Mouse (Mus musculus) splenic B cell, adult 2 months (primary cell): ENCODE measurements at regions not wholly inside any gene's neighbourhood (a gene's known extent, or its start where the extent isn't known, plus 50 kb on each side); places are given as distances from the start of the nearest gene placed in this dataset.
"Not testable (repeated sequence)": the region's sequence is repeated elsewhere in the genome, so short reads cannot be mapped to it uniquely, and the experiment has no call there.

Experiments
- DNase-seq: peaks from one replicate; pipeline ENCODE4 v3.0.0-alpha.2; 2011; ENCODE audit warnings: low read depth, low spot score
- H3K27me3 ChIP-seq: 2 replicates; pipeline ENCODE4 v1.6.1; 2012; ENCODE audit warnings: mild to moderate bottlenecking, low read length, moderate library complexity, mixed read lengths; ENCODE audit not compliant: control insufficient read depth, poor library complexity, insufficient read depth, severe bottlenecking
- H3K36me3 ChIP-seq: 2 replicates; pipeline ENCODE4 v1.6.1; 2012; ENCODE audit warnings: mild to moderate bottlenecking, low read length, moderate library complexity, mixed read lengths; ENCODE audit not compliant: control insufficient read depth, poor library complexity, insufficient read depth, severe bottlenecking

DNA sequence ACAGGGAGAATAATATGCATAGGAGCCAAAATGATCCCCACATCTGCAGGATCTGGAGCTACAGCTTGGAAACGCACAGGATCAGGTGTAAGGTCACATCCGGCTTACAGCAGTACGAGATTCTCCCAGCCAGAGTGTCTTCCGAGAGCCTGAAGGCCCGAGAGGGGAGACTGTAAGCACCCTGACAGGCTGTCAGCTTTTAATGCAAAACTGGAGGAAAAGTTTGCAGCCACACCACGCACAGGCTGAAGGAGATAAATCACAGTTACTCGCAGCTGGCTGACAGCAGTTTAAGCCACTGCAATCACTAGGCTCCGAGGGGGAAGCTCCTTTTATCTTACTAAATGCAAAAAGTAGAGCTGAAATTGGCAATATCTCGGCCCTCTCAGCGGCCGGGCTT is 149.1 kb downstream of the Cyld start:
- DNase-seq: no peak
- no peaks in the 10 kb centered on the region for H3K27me3 ChIP-seq
- H3K36me3 ChIP-seq: no peaks in the 10 kb centered on the region

DNA sequence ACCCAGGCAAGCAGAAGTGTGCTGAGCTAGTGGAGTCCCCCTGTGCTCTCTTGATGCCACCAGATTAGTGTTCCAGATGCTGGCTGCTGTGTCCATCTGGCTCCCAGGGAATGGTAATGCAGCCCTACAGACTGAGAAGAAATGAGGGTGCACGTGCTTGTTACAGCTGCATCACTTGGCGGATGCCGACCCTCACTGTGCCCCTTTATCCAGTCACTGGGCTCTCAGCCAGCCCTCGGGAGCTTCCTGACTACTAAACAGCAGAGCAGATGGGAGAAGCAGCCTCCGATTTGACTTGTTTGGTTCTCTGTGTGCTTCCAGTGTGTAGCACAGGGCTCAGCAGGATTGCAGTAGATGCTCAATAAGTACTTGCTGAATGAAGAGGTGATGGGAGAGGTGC is 147.5 kb downstream of the Cyld start:
- H3K36me3 ChIP-seq: no peaks in the 10 kb centered on the region
- no peak for DNase-seq
- H3K27me3 ChIP-seq: no peaks in the 10 kb centered on the region

DNA sequence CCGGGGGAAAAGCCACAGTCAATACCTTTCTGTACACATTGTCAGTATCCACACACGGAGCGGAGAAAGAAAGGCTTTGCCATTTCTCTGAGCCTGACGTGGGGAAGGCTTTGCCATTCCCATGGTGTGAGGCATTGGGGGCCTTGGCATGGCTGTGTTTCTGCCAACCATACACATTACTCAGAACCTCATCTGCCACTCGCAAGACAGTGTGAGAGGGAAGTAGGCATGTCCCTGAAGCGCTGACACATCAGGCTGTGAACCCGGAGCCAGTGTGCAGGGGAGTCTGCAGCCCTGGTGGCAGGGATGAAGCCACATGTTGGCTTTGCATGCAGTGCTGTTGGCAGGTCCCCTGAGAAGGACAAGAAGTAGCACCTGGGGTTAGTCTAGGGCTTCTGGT is 145.6 kb downstream of the Cyld start:
- Histone ChIP-seq H3K27me3 (no peaks in the 10 kb centered on the region), H3K36me3 (no peaks in the 10 kb centered on the region)
- no peak for DNase-seq

DNA sequence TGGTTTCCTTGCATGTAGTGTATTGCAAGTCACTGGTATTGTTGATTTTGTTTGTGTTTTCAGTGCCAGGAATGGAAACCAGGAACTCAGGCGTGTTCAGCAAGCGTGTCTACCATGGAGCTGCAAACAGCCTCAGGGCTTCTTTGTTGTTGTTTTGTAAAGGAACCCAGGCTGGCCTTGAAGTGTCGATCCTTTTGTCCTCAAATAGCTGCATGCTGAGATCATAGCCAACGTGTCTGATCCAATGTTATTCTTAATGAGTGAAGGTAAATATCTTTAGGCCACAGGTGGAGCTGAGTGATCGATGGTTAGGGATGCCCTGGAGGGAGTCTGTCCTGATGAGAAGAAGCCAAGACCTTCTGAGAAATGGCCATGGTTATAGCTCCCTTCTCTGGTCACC is 143.3 kb downstream of the Cyld start:
- no peaks in the 10 kb centered on the region for H3K27me3 ChIP-seq
- no peak for DNase-seq
- no peaks in the 10 kb centered on the region for H3K36me3 ChIP-seq

DNA sequence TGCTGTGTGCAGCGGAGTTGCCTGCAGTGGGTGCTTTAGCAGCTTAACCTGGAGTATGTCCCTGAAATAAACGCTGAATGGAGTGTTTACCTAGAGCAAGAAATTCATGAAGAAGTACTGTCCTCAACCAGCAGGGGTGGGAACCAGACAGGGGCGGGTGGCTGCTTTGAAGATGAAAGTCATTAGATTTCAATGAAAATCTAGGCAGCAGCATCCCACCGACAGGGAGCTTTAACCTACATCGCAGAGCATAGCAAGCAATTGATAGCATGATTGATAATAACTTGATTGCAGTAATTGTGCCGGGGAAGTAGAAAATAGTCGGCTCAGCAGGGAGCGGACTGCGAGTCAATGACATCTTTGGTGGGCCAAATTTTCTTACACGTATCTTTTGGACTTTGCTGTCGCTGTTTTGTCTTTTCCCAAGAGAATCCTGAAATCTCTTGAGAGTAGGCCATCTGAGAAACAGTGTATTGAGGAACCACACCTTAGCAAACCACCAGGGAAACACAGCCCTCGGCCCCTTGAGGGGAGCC is 139.0 kb downstream of the Cyld start:
- H3K36me3 ChIP-seq: no peaks in the 10 kb centered on the region
- DNase-seq: no peak
- H3K27me3 ChIP-seq: no peaks in the 10 kb centered on the region

DNA sequence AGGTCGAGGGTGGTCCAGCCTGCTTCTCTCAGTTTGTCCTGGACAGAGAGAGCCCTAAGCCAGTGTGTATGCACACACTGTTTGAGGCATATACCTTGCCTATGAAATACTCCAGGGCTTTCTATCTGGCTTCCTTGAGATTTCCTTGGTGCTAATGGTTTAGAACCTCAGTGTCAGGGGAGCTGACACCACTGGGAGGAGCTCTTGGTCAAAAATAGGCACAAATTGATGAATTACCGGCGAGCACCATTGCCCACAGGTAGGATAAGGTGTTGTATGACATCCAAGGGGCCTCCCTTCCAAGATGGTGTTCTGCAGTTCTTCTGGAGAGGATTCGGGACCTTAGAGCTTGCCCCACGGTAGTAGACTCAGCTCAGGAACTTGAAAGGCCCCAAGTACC is 129.0 kb downstream of the Cyld start:
- Histone ChIP-seq H3K27me3 (no peaks in the 10 kb centered on the region), H3K36me3 (no peaks in the 10 kb centered on the region)
- DNase-seq: no peak

DNA sequence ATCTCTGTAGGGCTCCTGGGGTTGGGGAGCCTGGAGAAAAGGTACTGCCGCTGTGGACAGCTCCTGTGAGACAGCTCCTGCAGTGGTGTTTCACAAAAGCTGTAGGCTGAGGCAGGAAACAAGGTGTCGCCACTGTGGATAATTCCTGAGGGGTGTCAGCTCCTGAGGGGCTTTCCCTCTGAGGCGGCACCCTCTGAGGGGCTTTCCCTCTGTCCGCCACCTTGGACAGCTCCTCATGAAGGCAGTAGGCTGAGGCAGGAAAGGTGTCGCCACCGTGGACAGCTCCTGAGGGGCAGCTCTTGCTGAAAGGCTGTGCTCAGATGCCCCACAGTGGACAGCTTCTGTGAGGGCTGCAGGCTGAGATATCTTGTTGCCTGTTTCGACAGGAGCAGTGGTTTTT is 127.1 kb downstream of the Cyld start:
- no peak for DNase-seq
- Histone ChIP-seq H3K36me3 (no peaks in the 10 kb centered on the region), H3K27me3 (no peaks in the 10 kb centered on the region)

DNA sequence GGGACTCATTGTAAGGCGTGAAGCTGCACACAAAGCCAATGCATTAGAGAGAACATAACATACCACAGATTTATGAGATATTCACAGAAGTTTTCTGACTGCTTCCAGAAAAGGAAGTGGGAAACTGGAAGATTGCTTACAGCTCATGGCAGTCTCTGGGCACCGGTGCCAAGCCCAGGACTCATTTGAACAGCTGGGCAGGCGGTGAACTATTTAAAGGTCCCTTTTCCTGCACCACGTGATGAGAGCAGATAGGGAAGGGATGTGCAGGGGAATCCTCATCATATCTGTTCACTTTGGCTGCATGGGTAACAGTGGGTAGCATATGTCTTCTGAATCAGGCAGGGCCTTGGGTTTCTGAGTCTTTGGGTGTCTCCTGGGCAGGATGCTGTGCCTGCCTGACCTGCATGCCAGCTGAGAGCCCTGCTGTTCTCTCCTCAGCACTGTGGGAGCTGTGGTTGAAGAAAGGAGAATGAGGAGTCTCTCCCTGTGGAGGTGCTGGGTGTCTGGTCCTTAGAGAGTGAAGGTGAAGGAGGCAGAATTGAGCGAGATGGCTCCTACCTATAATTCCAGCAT is 123.5 kb downstream of the Cyld start:
- no peaks in the 10 kb centered on the region for H3K36me3 ChIP-seq
- no peak for DNase-seq

DNA sequence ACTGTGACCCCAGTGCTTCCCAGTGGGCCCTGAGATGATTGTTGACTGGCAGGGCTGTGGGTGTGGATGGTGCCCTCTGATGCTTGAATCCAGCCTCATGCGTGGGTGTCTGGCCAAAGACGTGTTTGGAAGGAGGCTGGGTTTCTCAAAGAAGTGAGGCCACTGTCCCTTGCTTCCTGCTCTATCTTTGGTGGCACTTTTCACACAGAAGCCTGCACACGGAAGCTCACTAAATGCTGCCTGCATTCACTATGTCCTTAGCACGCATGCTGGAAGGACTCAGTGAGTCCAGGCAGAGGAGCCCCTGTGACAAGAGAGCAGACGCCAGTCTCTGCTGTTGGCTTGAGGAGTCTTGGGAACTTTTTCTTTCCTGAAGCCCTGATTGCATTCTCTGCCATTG is 119.6 kb downstream of the Cyld start:
- Histone ChIP-seq H3K36me3 (no peaks in the 10 kb centered on the region), H3K27me3 (no peaks in the 10 kb centered on the region)
- DNase-seq: no peak

More for the DNA sequence above, 123.5 kb downstream of the Cyld start:
- no peaks in the 10 kb centered on the region for H3K27me3 ChIP-seq

DNA sequence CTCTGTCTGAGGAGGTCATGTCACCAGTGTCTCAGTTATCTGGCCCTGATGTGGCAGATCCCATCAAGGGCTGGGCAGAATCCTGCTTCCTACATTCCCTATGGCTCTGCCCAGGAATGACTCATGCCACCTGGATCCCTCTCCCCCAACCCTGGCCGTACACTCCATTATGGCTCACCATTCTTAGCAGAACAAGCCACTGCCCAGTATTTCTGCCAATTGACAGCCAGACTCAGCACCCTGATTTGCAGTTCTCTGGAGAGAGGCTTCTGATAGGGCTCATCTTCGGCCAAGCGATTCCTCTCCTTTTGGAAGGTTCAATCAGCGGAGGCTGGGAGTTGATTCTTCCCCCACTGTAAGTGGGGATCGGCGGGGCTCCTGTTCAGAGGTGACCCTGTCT is 117.4 kb downstream of the Cyld start:
- H3K36me3 ChIP-seq: no peaks in the 10 kb centered on the region
- H3K27me3 ChIP-seq: no peaks in the 10 kb centered on the region
- DNase-seq: no peak

DNA sequence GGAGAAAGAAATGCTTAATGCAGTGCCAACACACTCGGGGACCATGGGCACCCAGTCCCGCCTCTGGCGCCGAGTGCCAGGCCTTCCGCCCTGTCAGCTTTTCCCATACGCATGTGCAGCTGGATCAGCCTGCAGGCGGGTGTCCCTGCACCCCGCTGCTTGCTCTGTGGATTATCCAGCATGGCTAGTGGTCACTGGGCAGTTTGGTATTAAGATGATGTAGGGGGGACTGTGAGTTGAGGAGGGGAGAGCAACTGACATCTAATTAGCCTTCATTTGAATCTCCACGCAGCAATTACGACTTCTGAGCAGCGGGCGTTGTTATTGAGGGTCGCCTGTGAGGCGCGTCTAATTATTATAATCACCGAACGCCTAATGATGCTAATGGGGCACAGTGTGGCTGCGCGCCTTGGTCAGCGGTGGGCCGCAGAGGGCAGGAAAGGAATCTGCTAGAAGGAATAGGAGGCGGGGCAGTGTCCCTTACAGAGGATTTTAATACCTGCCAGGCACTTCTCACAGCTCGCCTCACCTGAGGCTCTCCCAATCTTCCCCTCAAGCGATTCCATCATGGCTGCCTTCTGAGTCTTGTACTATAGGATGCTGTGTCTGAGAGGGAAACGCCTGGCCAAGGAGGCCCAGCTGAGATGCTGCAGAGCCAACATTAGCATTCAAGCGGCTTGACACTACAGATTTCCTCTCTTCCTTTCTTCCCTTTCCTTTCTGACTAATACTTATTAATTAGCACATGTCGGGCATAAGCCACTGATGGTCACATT is 116.3 kb downstream of the Cyld start:
- H3K27me3 ChIP-seq: no peaks in the 10 kb centered on the region
- no peak for DNase-seq

DNA sequence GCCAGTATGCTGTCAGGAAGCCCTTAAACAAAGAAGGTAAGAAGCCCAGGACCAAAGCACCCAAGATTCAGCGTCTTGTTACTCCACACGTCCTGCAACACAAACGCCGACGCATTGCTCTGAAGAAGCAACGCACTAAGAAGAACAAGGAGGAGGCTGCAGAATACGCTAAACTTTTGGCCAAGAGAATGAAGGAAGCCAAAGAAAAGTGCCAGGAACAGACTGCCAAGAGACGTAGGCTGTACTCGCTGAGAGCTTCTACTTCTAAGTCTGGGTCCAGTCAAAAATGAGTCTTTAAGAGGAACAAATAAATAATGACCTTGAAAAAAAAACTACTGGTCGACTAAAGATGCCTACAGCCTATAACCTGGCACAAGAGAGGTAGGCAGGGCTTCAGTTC is 110.0 kb downstream of the Cyld start:
- H3K27me3 ChIP-seq, DNase-seq, H3K36me3 ChIP-seq: not testable (repeated sequence)

More for the DNA sequence above, 116.3 kb downstream of the Cyld start:
- H3K36me3 ChIP-seq: no peaks in the 10 kb centered on the region
